Mouse (Mus musculus) heart, embryonic 13.5 days (tissue): ENCODE data around the gene Pigv. TPM values are rescaled to one million over a fixed set of nuclear protein-coding genes. Genes with fewer than 3 reads are reported as not detected.

Experiments
- ATAC-seq: fragments of 200-750 bp; cut with Nextera tagmentation; 2 replicates; pipeline ENCODE4 v1.8.0; 2017; ENCODE audit warnings: moderate TSS enrichment; ENCODE audit not compliant: insufficient number of reproducible peaks, low FRiP score, low TSS enrichment; ENCODE audit errors: extremely low read depth
- H3K27ac ChIP-seq: fragments of 300-500 bp; sonication (generic); replicated peaks from 2 replicates; pipeline ENCODE4 v1.5.1; 2015; ENCODE audit warnings: moderate library complexity, mild to moderate bottlenecking, inconsistent platforms
- H3K27me3 ChIP-seq: fragments of 300-500 bp; sonication (generic); replicated peaks from 2 replicates; pipeline ENCODE4 v1.6.1; 2015; ENCODE audit warnings: mild to moderate bottlenecking, inconsistent platforms
- H3K36me3 ChIP-seq: fragments of 300-500 bp; sonication (generic); 2 replicates; pipeline ENCODE4 v1.6.1; 2015; ENCODE audit warnings: mild to moderate bottlenecking, inconsistent platforms
- H3K4me1 ChIP-seq: fragments of 300-500 bp; sonication (generic); 2 replicates; pipeline ENCODE4 v1.6.1; 2015; ENCODE audit warnings: inconsistent platforms
- H3K4me2 ChIP-seq: fragments of 300-500 bp; sonication (generic); 2 replicates; pipeline ENCODE4 v1.6.1; 2015; ENCODE audit warnings: inconsistent platforms, mild to moderate bottlenecking, moderate library complexity
- H3K4me3 ChIP-seq: fragments of 300-500 bp; sonication (generic); 2 replicates; pipeline ENCODE4 v1.5.1; 2015; ENCODE audit warnings: moderate library complexity, mild to moderate bottlenecking, inconsistent platforms
- H3K9ac ChIP-seq: fragments of 300-500 bp; sonication (generic); 2 replicates; pipeline ENCODE4 v1.6.1; 2015; ENCODE audit warnings: inconsistent platforms, mild to moderate bottlenecking, moderate library complexity
- H3K9me3 ChIP-seq: fragments of 300-500 bp; sonication (generic); 2 replicates; pipeline ENCODE4 v1.6.1; 2016; ENCODE audit warnings: inconsistent platforms
- WGBS: fragments of 180-500 bp; shearing (Covaris S2); methylation state at CpG from one replicate; pipeline ENCODE4 v1.1.7; 2015; ENCODE audit warnings: mixed read lengths; 5-methylcytosine and 5-hydroxymethylcytosine counted together
- polyA plus RNA-seq: library from polyadenylated mRNA; unstranded; fragments of >200 nt; fragmentation: Nextera tagmentation; extraction: Ambion mirVana; gene quantifications from 2 replicates; pipeline ENCODE4 v1.2.1, GENCODE M21; 2015

Gene Pigv
- polyA plus RNA-seq, 1 experiment from 2014 or later = 12.8 TPM

GRCm38 (mm10) chr4:133626221-133626620, 46.2 kb downstream of the Pigv start:
- no peak overlapping the region for H3K4me2 ChIP-seq
- H3K4me3 ChIP-seq = no peak overlapping the region
- ATAC-seq = no peak
- H3K36me3 ChIP-seq = peaks cover 38% of the 10 kb centered on the region
- H3K27me3 ChIP-seq = no peaks in the 10 kb centered on the region
- no peak overlapping the region for H3K9ac ChIP-seq
- H3K4me1 ChIP-seq = peaks cover 22% of the 10 kb centered on the region
- peak overlapping the region; percentile 76 for H3K27ac ChIP-seq
- H3K9me3 ChIP-seq = no peaks in the 10 kb centered on the region
- 60% methylated on average over 5 of the region's 5 CpGs for WGBS

DNA sequence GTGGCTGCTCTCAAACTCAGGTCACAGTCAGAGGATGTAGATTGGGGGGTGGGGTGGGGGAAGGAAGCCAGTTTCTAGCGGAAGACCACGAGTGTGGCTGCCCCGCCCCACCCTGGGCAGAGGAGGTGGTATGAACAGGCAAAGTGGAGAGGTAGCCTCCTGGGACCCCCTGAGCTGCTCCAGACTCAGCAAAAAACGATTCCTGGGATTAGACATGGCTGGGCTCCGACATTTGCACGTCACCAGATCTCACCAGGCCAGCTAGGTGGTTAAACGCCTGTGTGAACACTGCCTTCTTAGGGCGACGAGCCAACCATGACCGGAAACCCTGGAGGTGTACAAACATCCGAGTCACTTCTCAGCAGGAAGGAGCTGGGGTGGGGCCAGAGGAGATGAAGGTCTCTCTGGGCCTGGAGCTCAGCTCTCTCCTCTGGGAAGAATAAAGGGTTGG, 46.8 kb downstream of the Pigv start:
- peak; percentile 17; the same call in 1 of the 2 replicates for ATAC-seq
- H3K4me1 ChIP-seq = peaks cover 17% of the 10 kb centered on the region
- no peak overlapping the region for H3K4me3 ChIP-seq
- H3K9me3 ChIP-seq = no peaks in the 10 kb centered on the region
- H3K27me3 ChIP-seq = no peaks in the 10 kb centered on the region
- no peak overlapping the region for H3K9ac ChIP-seq
- peaks cover 41% of the 10 kb centered on the region for H3K36me3 ChIP-seq
- WGBS = 63% methylated on average over 11 of the region's 11 CpGs
- H3K27ac ChIP-seq = peak overlapping the region; percentile 76
- no peak overlapping the region for H3K4me2 ChIP-seq

DNA sequence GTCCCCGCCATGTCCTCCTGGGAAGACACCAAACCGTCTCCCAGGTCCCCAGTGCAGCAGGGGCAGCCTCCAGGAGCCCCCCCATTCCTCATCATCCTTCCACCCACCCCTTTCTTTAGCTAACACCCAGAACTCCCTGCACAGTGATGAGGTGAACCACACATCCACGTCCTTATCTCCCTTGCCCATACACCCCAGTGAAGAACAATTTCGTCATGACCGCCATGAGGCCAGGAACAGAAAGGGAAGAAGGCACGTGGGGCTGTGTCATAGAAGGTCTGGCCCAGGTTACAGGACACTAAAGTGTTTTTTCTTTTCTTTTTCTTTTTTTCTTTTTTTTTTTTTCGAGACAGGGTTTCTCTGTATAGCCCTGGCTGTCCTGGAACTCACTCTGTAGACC, 47.6 kb downstream of the Pigv start:
- H3K9me3 ChIP-seq = no peaks in the 10 kb centered on the region
- H3K9ac ChIP-seq = no peak overlapping the region
- H3K36me3 ChIP-seq = peaks cover 41% of the 10 kb centered on the region
- no peak overlapping the region for H3K4me2 ChIP-seq
- peaks cover 20% of the 10 kb centered on the region for H3K4me1 ChIP-seq
- H3K27ac ChIP-seq = peak overlapping the region; percentile 76; the same call in 1 of the 2 replicates
- 73% methylated on average over 7 of the region's 7 CpGs for WGBS
- H3K4me3 ChIP-seq = no peak overlapping the region
- no peak for ATAC-seq
- H3K27me3 ChIP-seq = no peaks in the 10 kb centered on the region

GRCm38 (mm10) chr4:133622161-133622695, 50.2 kb downstream of the Pigv start:
- Histone ChIP-seq H3K9me3 (no peaks in the 10 kb centered on the region), H3K36me3 (peaks cover 49% of the 10 kb centered on the region), H3K27me3 (no peaks in the 10 kb centered on the region), H3K27ac (no peak overlapping the region), H3K4me1 (peaks cover 20% of the 10 kb centered on the region), H3K4me2 (no peak overlapping the region), H3K4me3 (no peak overlapping the region), H3K9ac (no peak overlapping the region)
- WGBS = 61% methylated on average over 11 of the region's 11 CpGs
- no peak for ATAC-seq

GRCm38 (mm10) chr4:133620668-133621067, 51.8 kb downstream of the Pigv start:
- Histone ChIP-seq H3K9ac (peak overlapping the region; percentile 58; the same call in 1 of the 2 replicates), H3K4me3 (no peak overlapping the region), H3K9me3 (no peaks in the 10 kb centered on the region), H3K4me1 (peaks cover 20% of the 10 kb centered on the region), H3K27me3 (no peaks in the 10 kb centered on the region), H3K36me3 (peaks cover 34% of the 10 kb centered on the region), H3K4me2 (no peak overlapping the region), H3K27ac (no peak overlapping the region)
- ATAC-seq = no peak
- WGBS = 70% methylated on average over 8 of the region's 8 CpGs

- H3K4me3 ChIP-seq = no peak overlapping the region
- H3K27ac ChIP-seq = no peak overlapping the region
- peaks cover 35% of the 10 kb centered on the region for H3K36me3 ChIP-seq
- 51% methylated on average over 4 of the region's 4 CpGs for WGBS
- no peaks in the 10 kb centered on the region for H3K27me3 ChIP-seq
- no peak overlapping the region for H3K4me2 ChIP-seq
- ATAC-seq = no peak
- H3K9ac ChIP-seq = no peak overlapping the region
- no peaks in the 10 kb centered on the region for H3K9me3 ChIP-seq
- H3K4me1 ChIP-seq = peaks cover 19% of the 10 kb centered on the region
Measured at GRCm38 (mm10) chr4:133619473-133620136, 52.8 kb downstream of the Pigv start.

DNA sequence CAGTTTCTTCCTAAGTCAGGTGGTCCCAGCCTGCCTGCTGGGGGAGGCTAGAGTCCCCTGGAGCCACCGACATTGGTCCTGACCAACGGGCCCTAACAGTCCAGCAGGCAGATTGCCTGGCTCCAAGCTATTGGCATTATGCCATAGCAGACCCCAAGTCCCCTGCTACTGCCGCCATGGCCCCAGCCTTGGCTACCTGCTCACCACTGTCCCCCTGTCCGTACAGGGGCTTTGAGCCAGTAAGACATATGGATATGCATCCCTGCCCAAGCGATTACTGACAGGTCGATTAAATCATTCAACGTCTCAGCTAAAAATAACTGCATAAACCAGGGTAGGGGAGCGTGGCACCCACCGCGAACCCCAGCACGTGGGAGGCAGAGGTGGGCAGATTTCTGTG, 54.5 kb downstream of the Pigv start:
- no peak for ATAC-seq
- peaks cover 44% of the 10 kb centered on the region for H3K36me3 ChIP-seq
- no peaks in the 10 kb centered on the region for H3K27me3 ChIP-seq
- WGBS = 85% methylated on average over 11 of the region's 11 CpGs
- peaks cover 19% of the 10 kb centered on the region for H3K4me1 ChIP-seq
- H3K4me2 ChIP-seq = no peak overlapping the region
- H3K27ac ChIP-seq = no peak overlapping the region
- no peak overlapping the region for H3K4me3 ChIP-seq
- no peaks in the 10 kb centered on the region for H3K9me3 ChIP-seq
- H3K9ac ChIP-seq = no peak overlapping the region

DNA sequence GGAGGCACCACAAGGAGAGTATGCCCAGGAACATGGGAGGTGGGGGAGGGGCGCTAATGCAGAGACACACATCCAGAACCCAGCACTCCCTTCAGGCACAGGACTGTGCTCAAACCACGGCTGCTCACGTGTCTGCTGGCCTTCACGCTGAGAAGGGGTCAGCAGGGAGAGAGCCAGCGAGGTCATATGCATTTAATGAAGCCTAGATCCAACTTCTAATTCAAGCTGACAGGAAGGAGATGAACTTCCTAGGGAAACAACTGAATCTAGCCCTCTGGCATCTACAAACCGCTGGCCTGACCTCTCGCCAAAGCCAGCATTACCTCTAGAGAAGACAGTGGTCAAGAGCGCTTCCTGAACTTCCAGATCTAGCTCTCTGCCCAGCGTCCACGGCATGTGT, 57.0 kb downstream of the Pigv start:
- Histone ChIP-seq H3K9me3 (peaks cover 10% of the 10 kb centered on the region), H3K27ac (no peak overlapping the region), H3K4me2 (no peak overlapping the region), H3K4me3 (no peak overlapping the region), H3K9ac (no peak overlapping the region), H3K27me3 (no peaks in the 10 kb centered on the region), H3K36me3 (peaks cover 56% of the 10 kb centered on the region), H3K4me1 (peaks cover 13% of the 10 kb centered on the region)
- whole genome bisulfite sequencing = 68% methylated on average over 10 of the region's 10 CpGs
- no peak for ATAC-seq

GRCm38 (mm10) chr4:133614274-133614761, 58.1 kb downstream of the Pigv start:
- H3K4me2 ChIP-seq = no peak overlapping the region
- ATAC-seq = no peak
- no peak overlapping the region for H3K4me3 ChIP-seq
- no peak overlapping the region for H3K9ac ChIP-seq
- WGBS = 80% methylated on average over 8 of the region's 8 CpGs
- H3K27me3 ChIP-seq = no peaks in the 10 kb centered on the region
- H3K36me3 ChIP-seq = peaks cover 59% of the 10 kb centered on the region
- 0 out of 2 replicates have a peak, but pooled peaks cover 3% of the 10 kb centered on the region for H3K4me1 ChIP-seq
- H3K9me3 ChIP-seq = peaks cover 10% of the 10 kb centered on the region
- H3K27ac ChIP-seq = no peak overlapping the region

GRCm38 (mm10) chr4:133613867-133614266, 58.6 kb downstream of the Pigv start:
- 81% methylated on average over 4 of the region's 4 CpGs for WGBS
- H3K4me1 ChIP-seq = 0 out of 2 replicates have a peak, but pooled peaks cover 3% of the 10 kb centered on the region

DNA sequence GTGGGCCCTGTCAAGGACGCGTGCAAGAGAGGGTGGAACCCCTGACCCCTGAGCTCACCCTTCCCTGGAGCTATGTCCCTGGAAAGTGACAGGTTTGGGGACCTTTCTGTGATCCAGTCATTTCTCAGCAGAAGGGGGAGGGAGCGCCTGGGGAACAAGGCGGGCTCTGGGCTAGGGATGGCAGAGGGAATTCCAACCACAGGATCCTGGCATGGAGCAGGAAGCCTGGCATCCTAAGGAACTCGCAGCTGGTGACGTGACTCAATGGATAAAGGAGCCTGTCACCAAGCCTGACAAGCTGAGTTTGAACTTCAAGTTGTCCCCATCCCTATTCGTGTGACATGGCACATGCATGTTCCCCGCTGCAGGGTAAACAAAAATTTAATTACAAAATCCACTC, 59.4 kb downstream of the Pigv start:
- Histone ChIP-seq H3K4me1 (0 out of 2 replicates have a peak, but pooled peaks cover 3% of the 10 kb centered on the region), H3K9me3 (peaks cover 10% of the 10 kb centered on the region), H3K36me3 (peaks cover 66% of the 10 kb centered on the region), H3K27me3 (no peaks in the 10 kb centered on the region), H3K4me3 (no peak overlapping the region), H3K9ac (no peak overlapping the region), H3K27ac (no peak overlapping the region), H3K4me2 (no peak overlapping the region)
- 88% methylated on average over 8 of the region's 8 CpGs for WGBS
- ATAC-seq = no peak

More at GRCm38 (mm10) chr4:133613867-133614266, 58.6 kb downstream of the Pigv start:
- Histone ChIP-seq H3K27me3 (no peaks in the 10 kb centered on the region), H3K4me3 (no peak overlapping the region), H3K27ac (no peak overlapping the region), H3K4me2 (no peak overlapping the region), H3K9me3 (peaks cover 10% of the 10 kb centered on the region), H3K9ac (no peak overlapping the region), H3K36me3 (peaks cover 59% of the 10 kb centered on the region)
- no peak for ATAC-seq
